Mouse (Mus musculus): Measurements from ENCODE around the gene Gm26566.
"Not testable (repeated sequence)": the region's sequence is repeated elsewhere in the genome, so short reads cannot be mapped to it uniquely, and the experiment has no call there.

Gene Gm26566

DNA sequence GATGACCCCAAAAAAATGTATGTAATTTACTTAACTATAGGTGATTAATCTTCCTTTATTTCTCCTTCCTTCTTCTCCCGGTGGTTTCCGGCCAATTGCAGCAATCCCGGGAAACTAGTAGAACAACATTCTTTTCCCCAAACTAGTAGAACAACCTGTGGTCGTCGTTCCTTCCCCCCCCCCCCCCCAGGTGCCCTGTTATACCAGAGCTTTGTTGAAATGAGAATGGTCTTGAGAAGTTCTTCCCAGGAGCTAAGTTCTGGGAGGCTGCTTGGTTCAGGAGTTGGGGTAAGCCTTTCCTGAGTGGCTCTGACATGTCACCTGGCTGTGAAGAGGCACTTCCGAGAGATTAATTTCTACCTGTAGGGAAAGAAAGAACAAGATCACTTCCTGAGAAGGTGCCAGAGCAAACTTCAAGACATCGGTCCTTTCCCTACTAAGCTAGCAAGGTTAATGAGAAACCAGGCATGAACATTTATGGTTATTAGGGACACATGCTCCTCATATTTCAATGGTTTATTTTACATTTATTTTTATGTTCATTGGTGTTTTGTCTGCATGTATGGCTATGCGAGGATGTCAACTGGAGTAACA lies 2.0 kb downstream of the Gm26566 start:
- in situ Hi-C loops (cut with MboI; ENCODE audit: low pct_unique_long_range_greater_than_20kb in 1 of 2, low sequenced_read_pairs in 2 of 2, unreplicated experiment in 1 of 2): no loop called here

DNA sequence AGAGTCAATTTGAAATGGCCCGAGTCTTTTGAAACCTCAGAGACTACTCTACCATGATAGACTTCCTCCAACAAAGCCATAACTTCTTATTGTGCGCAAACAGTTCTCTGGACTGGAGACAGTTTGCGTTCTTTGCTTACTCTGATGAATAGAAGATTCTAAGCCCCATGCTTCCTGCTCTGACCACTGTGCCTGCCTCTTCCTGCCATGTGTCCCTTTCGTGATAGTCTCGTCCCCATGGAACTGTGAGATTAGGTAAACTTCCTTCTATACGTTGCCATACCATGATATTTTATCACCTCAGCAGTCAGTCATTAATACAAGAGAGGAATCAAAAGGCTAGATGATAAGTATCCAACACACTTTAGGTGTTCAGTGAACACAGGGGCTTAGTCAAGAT lies 5.1 kb downstream of the Gm26566 start:
- in situ Hi-C loops (cut with MboI; ENCODE audit: low pct_unique_long_range_greater_than_20kb in 1 of 2, low sequenced_read_pairs in 2 of 2, unreplicated experiment in 1 of 2): no loop called here

DNA sequence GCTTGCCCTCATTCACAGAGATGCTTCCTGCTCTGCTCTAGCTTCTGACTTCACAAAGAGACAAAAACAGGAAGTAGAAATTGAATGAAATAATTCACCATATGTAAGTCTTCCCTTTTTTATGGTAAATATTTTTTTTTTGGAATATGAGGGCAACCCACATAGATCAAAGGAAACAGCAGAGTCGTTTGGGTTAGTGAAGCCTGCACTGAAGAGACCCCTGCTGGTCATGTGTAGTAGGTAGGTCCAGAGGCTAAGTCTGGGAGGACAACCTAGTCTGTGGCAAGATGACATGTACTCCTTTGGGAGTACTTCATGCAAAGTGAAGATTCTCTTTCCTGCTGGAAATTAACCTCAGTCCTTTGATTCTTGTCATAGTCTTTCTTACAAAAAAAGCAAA lies 5.7 kb downstream of the Gm26566 start:
- in situ Hi-C loops (cut with MboI; ENCODE audit: low pct_unique_long_range_greater_than_20kb in 1 of 2, low sequenced_read_pairs in 2 of 2, unreplicated experiment in 1 of 2): no loop called here

DNA sequence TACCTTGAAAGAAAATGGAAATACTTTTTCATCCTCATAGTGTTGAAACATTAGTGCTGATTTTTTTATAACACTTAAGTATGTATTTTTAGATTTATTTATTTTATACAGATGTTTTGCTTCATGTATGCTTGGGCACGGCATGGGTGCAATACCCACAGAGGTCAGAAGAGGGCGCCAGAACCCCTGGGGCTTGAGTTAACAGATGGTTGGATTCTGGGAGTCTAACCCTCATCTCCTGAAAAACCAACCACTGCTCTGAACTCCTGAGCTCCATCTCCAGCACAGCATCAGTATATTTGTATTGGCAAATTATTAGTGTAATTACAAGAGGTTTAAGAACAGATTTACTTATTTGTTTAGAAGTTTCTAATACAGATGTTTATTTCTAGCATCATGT lies 16.9 kb downstream of the Gm26566 start:
- in situ Hi-C loops (cut with MboI; ENCODE audit: low pct_unique_long_range_greater_than_20kb in 1 of 2, low sequenced_read_pairs in 2 of 2, unreplicated experiment in 1 of 2): no loop called here

DNA sequence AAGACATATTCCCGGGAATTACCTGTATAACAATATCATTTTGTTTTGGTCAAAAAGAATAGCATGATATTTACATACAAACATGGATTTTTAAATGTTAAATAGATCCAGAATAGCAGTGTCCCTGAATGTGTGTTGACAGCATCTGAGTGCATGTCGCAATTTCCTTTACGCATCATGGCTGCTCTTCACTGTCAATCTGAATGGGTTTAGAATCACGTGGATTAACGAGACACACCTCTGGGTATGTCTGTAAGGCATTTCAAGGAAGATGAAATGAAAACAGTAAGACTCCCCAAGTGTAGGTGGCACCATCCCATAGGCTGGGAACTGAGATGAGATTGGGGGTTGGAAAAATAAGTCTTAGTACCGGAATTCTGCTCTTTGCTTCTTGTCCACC lies 17.4 kb downstream of the Gm26566 start:
- in situ Hi-C loops (cut with MboI; ENCODE audit: low pct_unique_long_range_greater_than_20kb in 1 of 2, low sequenced_read_pairs in 2 of 2, unreplicated experiment in 1 of 2): no loop called here

DNA sequence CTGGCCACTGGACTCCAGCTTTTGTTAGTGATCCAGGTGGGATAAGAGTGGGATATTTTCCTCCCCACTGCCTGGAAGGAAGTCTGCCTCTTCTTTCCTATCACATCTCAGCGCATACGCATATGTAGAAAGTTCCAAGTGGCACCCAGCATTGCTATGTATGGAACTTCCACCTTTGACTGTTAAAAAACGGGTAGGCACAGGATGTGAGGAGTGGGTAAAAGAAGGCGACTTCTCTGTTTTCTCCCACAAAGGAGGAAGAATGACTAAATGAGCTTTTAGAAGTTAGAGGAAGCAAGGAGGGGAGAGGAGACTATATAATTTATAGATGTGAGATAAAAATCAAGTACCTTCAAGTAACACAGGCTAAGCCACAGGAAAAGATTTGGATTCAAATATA lies 19.8 kb downstream of the Gm26566 start:
- in situ Hi-C loops (cut with MboI; ENCODE audit: low pct_unique_long_range_greater_than_20kb in 1 of 2, low sequenced_read_pairs in 2 of 2, unreplicated experiment in 1 of 2): no loop called here

DNA sequence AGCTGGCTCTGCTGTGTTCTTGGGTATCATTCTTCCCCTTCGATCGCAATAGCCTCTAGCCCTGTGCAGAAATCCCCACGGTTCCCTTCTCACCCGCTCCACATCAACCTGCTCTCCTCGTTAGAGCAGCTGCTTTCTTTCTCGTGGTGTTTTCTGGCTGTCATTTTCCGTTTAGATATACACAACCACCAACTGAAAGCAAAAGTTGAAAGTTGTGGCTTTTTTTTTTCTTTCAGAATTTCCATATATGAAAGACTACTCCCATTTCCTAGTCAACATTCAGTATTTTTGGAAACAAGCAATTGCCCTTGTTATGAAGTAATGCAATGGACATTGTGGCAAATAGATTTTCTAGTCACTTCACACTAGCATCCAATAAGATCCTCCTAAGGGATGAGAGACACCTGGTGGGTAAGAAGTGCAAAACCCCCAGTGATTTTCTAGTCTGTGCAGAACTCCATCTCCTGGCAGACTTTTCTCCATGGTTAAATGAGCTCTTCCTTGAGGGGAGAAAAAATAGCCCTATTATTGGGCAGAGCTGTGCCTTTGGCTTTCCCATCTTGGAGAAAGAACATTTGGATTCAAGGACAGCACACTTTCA lies 21.3 kb downstream of the Gm26566 start:
- in situ Hi-C loops (cut with MboI; ENCODE audit: low pct_unique_long_range_greater_than_20kb in 1 of 2, low sequenced_read_pairs in 2 of 2, unreplicated experiment in 1 of 2): no loop called here

DNA sequence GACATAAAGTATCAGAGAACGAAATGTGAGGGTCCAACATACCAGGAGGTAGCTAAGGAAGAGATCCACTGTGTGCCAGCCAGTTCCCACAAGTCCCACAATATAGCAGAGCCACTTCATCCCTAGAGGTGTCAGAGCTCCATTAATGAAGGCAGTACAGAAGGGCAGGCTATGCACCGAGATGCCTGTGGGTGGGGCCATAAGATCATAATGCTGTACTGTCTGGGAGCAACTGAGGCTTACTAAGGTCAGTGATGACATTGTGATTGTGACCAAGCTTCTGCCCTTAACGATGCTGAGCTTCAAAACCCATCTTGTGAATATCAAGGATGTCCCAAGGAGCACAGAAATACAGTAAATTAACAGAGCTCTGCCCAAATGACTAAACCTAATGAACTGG lies 22.6 kb downstream of the Gm26566 start:
- in situ Hi-C loops (cut with MboI; ENCODE audit: low pct_unique_long_range_greater_than_20kb in 1 of 2, low sequenced_read_pairs in 2 of 2, unreplicated experiment in 1 of 2): no loop called here

DNA sequence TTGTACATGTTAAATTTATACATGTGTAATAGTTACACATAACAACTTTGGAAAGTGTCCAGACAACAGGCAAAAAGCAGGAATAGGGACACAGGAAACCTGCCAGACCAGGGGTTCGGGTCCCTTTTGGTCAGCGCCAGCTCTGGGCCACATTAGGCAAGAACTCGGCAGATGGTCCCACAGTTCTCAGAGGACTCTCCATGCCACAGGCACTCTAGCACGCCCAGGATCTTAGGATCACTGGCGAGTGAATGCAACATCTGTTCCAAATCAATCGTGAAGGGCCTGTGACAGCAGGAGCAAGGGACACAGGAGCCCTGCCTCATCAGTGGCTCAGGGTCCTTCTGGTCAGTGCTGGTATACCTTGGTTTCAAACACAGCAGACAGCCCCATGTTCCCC lies 28.3 kb downstream of the Gm26566 start:
- in situ Hi-C loops (cut with MboI; ENCODE audit: low pct_unique_long_range_greater_than_20kb in 1 of 2, low sequenced_read_pairs in 2 of 2, unreplicated experiment in 1 of 2): no loop called here

DNA sequence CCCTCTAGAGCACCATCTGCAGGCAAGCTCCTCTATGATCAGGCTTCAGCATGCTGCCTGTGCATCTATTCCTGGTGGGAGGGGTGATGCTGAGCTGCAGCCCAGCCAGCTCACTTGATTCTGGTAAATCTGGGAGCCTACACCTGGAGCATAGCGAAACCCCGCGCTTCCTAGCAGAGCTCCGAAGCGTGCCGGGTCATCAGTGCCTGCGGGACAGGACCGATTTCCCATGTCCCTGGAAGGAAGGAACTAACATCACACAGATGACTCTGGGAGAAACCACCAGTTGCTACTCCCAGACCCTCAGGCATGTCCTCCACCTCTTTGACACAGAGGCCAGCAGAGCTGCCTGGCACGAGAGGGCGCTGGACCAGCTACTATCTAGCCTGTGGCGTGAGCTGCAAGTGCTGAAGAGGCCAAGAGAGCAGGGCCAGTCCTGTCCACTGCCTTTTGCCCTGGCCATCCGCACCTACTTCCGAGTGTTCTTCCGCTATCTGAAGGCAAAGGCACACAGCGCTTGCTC lies 33.3 kb downstream of the Gm26566 start, which contains the start of gene Gm13271:
Gm13271 (plus strand) TSS at position 51 of the 523 bp plus-strand sequence.
- in situ Hi-C loops (cut with MboI; ENCODE audit: low pct_unique_long_range_greater_than_20kb in 1 of 2, low sequenced_read_pairs in 2 of 2, unreplicated experiment in 1 of 2): not testable (repeated sequence)

DNA sequence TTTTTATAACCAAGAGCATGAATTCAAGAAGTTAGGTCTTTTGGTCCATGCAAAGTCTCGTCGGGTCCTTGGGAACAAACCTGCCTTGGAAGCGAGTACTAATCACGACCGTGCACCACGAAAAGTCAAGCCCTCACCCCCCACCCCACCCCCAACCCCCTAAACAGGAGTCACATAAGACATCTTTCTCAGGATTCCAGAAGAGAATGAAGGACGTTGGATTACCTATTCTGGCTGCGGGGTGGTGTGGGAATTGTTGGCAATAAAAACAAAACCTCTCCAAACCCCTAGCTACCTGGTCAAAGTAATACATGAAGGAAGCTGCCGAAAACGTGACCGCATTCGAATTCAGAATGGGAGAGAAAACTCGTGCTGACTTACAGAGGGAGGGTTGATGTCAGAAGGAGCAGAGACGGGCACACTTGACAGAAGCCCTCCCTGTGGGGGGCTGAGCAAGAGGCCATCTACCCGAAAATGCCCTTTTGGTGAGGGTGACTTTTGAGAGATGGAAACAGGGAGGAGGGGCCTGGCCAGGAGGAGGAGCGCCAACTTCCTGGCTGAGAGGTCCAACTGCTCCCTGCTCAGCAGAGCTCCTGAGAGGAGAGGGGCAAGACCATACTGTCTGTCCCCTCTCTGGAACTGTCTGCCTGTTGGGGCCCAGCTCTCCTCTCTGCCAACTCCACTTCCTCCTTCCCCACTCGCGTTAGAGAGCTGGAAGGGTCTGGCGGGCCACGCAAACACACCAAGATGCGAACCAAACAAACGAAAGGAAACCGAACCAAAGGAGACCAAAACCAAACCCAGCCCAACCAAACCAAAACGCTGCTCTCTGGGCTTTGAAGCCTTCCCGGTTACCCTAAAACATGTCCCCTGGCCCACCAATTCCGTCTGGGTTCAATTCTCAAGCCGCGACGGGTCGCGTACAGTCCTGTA lies 35.2 kb downstream of the Gm26566 start:
- in situ Hi-C loops (cut with MboI; ENCODE audit: low pct_unique_long_range_greater_than_20kb in 1 of 2, low sequenced_read_pairs in 2 of 2, unreplicated experiment in 1 of 2): not testable (repeated sequence)

DNA sequence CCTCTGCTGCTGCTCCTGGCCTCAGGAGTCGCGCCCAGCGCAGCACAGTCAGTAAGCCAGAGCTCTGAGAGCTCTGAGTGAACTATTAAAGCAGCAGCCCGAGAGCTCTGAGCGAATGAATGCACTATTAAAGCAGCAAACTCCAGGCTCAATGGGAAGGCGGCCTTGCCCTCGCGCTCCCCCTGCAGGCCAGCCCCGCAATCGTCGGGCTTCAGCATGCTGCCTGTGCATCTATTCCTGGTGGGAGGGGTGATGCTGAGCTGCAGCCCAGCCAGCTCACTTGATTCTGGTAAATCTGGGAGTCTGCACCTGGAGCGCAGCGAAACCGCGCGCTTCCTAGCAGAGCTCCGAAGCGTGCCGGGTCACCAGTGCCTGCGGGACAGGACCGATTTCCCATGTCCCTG lies 36.0 kb downstream of the Gm26566 start:
- in situ Hi-C loops (cut with MboI; ENCODE audit: low pct_unique_long_range_greater_than_20kb in 1 of 2, low sequenced_read_pairs in 2 of 2, unreplicated experiment in 1 of 2): not testable (repeated sequence)

DNA sequence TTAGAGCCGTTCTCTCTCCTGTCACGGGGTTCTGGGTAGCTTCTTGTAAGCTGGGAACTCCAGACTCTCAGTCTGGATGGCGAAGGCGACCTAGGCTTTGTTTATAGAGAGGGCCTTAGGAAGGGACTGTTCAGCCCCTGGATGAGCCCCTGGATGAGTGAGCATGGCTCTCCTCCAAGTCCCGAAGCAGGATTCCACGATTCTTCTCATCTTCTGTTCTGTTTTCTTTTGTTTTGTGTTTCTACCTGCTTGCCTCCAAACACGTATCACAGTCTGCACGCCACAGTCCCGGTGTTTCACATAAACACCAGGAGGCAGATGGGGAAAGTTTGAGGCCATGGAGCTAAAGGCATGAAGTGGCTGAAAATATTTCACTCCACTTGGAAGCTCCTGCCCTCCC lies 37.1 kb downstream of the Gm26566 start:
- in situ Hi-C loops (cut with MboI; ENCODE audit: low pct_unique_long_range_greater_than_20kb in 1 of 2, low sequenced_read_pairs in 2 of 2, unreplicated experiment in 1 of 2): not testable (repeated sequence)

DNA sequence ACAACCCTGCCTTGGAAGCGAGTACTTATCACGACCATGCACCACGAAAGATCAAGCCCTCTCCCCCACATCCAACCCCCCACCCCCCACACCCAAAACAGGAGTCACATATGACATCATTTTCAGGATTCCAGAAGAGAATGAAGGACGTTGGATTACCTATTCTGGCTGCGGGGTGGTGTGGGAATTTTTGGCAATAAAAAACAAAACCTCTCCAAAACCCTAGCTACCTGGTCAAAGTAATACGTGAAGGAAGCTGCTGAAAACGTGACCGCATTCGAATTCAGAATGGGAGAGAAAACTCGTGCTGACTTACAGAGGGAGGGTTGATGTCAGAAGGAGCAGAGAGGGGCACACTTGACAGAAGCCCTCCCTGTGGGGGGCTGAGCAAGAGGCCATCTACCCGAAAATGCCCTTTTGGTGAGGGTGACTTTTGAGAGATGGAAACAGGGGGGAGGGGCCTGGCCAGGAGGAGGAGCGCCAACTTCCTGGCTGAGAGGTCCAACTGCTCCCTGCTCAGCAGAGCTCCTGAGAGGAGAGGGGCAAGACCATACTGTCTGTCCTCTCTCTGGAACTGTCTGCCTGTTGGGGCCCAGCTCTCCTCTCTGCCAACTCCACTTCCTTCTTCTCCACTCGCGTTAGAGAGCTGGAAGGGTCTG lies 38.1 kb downstream of the Gm26566 start, which contains the start of gene Gm13283:
Gm13283 (plus strand) TSS at position 510 of the 659 bp plus-strand sequence.
- in situ Hi-C loops (cut with MboI; ENCODE audit: low pct_unique_long_range_greater_than_20kb in 1 of 2, low sequenced_read_pairs in 2 of 2, unreplicated experiment in 1 of 2): not testable (repeated sequence)

DNA sequence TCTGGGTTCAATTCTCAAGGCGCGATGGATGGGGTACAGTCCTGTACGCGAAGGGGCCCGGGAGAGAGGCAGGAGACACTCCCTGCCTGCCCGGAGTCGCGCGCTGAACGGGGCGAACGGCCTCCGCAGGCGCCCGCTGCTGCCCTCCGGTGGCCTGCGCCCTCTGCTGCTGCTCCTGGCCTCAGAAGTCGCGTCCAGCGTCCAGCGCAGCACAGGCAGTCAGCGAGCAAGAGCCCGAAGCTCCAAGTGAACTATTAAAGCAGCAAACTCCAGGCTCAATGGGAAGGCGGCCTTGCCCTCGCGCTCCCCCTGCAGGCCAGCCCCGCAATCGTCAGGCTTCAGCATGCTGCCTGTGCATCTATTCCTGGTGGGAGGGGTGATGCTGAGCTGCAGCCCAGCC lies 38.8 kb downstream of the Gm26566 start:
- in situ Hi-C loops (cut with MboI; ENCODE audit: low pct_unique_long_range_greater_than_20kb in 1 of 2, low sequenced_read_pairs in 2 of 2, unreplicated experiment in 1 of 2): not testable (repeated sequence)

DNA sequence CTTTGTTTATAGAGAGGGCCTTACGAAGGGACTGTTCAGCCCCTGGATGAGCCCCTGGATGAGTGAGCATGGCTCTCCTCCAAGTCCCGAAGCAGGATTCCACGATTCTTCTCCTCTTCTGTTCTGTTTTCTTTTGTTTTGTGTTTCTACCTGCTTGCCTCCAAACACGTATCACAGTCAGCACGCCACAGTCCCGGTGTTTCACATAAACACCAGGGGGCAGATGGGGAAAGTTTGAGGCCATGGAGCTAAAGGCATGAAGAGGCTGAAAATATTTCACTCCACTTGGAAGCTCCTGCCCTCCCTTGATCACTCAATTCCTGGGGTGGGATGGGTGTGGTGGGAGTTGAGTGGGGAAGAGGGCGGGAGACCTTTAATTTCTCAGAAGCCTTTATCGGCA lies 40.2 kb downstream of the Gm26566 start:
- in situ Hi-C loops (cut with MboI; ENCODE audit: low pct_unique_long_range_greater_than_20kb in 1 of 2, low sequenced_read_pairs in 2 of 2, unreplicated experiment in 1 of 2): not testable (repeated sequence)

DNA sequence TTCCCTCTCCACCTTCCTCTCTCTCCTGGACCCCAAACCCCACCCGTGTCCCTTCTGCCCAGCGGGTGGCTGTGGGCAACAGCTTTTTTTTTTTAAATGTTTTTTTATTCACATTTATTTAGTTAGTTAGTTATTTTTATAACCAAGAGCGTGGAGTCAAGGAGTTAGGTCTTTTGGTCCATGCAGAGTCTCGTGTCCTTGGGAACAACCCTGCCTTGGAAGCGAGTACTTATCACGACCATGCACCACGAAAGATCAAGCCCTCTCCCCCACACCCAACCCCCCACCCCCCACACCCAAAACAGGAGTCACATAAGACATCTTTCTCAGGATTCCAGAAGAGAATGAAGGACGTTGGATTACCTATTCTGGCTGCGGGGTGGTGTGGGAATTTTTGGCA lies 40.7 kb downstream of the Gm26566 start:
- in situ Hi-C loops (cut with MboI; ENCODE audit: low pct_unique_long_range_greater_than_20kb in 1 of 2, low sequenced_read_pairs in 2 of 2, unreplicated experiment in 1 of 2): not testable (repeated sequence)

DNA sequence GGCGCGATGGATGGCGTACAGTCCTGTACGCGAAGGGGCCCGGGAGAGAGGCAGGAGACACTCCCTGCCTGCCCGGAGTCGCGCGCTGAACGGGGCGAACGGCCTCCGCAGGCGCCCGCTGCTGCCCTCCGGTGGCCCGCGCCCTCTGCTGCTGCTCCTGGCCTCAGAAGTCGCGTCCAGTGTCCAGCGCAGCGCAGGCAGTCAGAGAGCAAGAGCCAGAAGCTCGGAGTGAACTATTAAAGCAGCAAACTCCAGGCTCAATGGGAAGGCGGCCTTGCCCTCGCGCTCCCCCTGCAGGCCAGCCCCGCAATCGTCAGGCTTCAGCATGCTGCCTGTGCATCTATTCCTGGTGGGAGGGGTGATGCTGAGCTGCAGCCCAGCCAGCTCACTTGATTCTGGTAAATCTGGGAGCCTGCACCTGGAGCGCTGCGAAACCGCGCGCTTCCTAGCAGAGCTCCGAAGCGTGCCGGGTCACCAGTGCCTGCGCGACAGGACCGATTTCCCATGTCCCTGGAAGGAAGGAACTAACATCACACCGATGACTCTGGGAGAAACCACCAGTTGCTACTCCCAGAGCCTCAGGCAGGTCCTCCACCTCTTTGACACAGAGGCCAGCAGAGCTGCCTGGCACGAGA lies 41.9 kb downstream of the Gm26566 start:
- in situ Hi-C loops (cut with MboI; ENCODE audit: low pct_unique_long_range_greater_than_20kb in 1 of 2, low sequenced_read_pairs in 2 of 2, unreplicated experiment in 1 of 2): not testable (repeated sequence)
